Mouse (Mus musculus) midbrain, embryonic 10.5 days (tissue): Measurements from ENCODE around the gene Tmcc2. TPM values are rescaled to one million over a fixed set of nuclear protein-coding genes. Genes with fewer than 3 reads are reported as not detected.
A peak's percentile ranks its signal among the peaks of the same experiment; 100 is the strongest.

Experiments
- DNase-seq: peaks from one replicate; pipeline ENCODE4 v3.0.0-alpha.2; 2017; ENCODE audit warnings: low spot score
- H3K27ac ChIP-seq: fragments of 300-500 bp; sonication (generic); replicated peaks from 2 replicates; pipeline ENCODE4 v1.5.1; 2016; ENCODE audit warnings: mild to moderate bottlenecking
- H3K27me3 ChIP-seq: fragments of 300-500 bp; sonication (generic); 2 replicates; pipeline ENCODE4 v1.6.1; 2016; ENCODE audit warnings: low read depth, mild to moderate bottlenecking; ENCODE audit not compliant: poor library complexity, severe bottlenecking
- H3K36me3 ChIP-seq: fragments of 300-500 bp; sonication (generic); 2 replicates; pipeline ENCODE4 v1.6.1; 2016; ENCODE audit warnings: mild to moderate bottlenecking, moderate library complexity
- H3K4me1 ChIP-seq: fragments of 300-500 bp; sonication (generic); 2 replicates; pipeline ENCODE4 v1.6.1; 2016
- H3K4me3 ChIP-seq: fragments of 300-500 bp; sonication (generic); 2 replicates; pipeline ENCODE4 v1.5.1; 2016; ENCODE audit warnings: mild to moderate bottlenecking, moderate library complexity
- H3K9me3 ChIP-seq: fragments of 300-500 bp; sonication (generic); replicated peaks from 2 replicates; pipeline ENCODE4 v1.6.1; 2016; ENCODE audit warnings: mild to moderate bottlenecking
- WGBS: fragments of 180-500 bp; shearing (Covaris S2); methylation state at CpG from one replicate; pipeline ENCODE4 v1.1.7; 2016; 5-methylcytosine and 5-hydroxymethylcytosine counted together
- polyA plus RNA-seq: library from polyadenylated mRNA; unstranded; fragments of >200 nt; fragmentation: Nextera tagmentation; extraction: Ambion mirVana; gene quantifications from 2 replicates; pipeline ENCODE4 v1.2.1, GENCODE M21; 2016

Gene Tmcc2
- polyA plus RNA-seq, 1 experiment from 2014 or later, result 9.6 TPM

- peaks cover 78% of the 10 kb centered on the region for H3K4me1 ChIP-seq
- H3K27ac ChIP-seq, result peak overlapping the region; percentile 9
- peak overlapping the region; percentile 85 for H3K4me3 ChIP-seq
Measured at GRCm38 (mm10) chr1:132387943-132388342, 3.1 kb downstream of the Tmcc2 start.

GRCm38 (mm10) chr1:132386266-132386665 is 4.8 kb downstream of the Tmcc2 start:
- DNase-seq, result no peak
- 86% methylated on average over 4 of the region's 4 CpGs for WGBS
- Histone ChIP-seq H3K27ac (no peak overlapping the region), H3K36me3 (peaks cover 17% of the 10 kb centered on the region), H3K4me1 (peaks cover 75% of the 10 kb centered on the region), H3K9me3 (no peaks in the 10 kb centered on the region), H3K4me3 (no peak overlapping the region), H3K27me3 (no peaks in the 10 kb centered on the region)

More at GRCm38 (mm10) chr1:132387943-132388342, 3.1 kb downstream of the Tmcc2 start:
- no peak for DNase-seq
- Histone ChIP-seq H3K27me3 (0 out of 2 replicates have a peak, but pooled peaks cover 5% of the 10 kb centered on the region), H3K36me3 (peaks cover 8% of the 10 kb centered on the region), H3K9me3 (no peaks in the 10 kb centered on the region)
- 45% methylated on average over 4 of the region's 4 CpGs for WGBS

- WGBS, result 91% methylated on average over 4 of the region's 4 CpGs
- Histone ChIP-seq H3K27me3 (no peaks in the 10 kb centered on the region), H3K36me3 (peaks cover 22% of the 10 kb centered on the region), H3K27ac (no peak overlapping the region; the same call in 1 of the 2 replicates), H3K4me3 (no peak overlapping the region), H3K9me3 (no peaks in the 10 kb centered on the region), H3K4me1 (peaks cover 71% of the 10 kb centered on the region)
- DNase-seq, result no peak
Measured at GRCm38 (mm10) chr1:132385711-132386110, 5.4 kb downstream of the Tmcc2 start.

- H3K27ac ChIP-seq, result peak overlapping the region; percentile 50
- H3K36me3 ChIP-seq, result peaks cover 27% of the 10 kb centered on the region
- H3K9me3 ChIP-seq, result no peaks in the 10 kb centered on the region
- no peaks in the 10 kb centered on the region for H3K27me3 ChIP-seq
- 82% methylated on average over 14 of the region's 14 CpGs for WGBS
- H3K4me3 ChIP-seq, result no peak overlapping the region
- no peak for DNase-seq
- H3K4me1 ChIP-seq, result peaks cover 70% of the 10 kb centered on the region
Measured at GRCm38 (mm10) chr1:132385266-132385665, 5.8 kb downstream of the Tmcc2 start.

- Histone ChIP-seq H3K9me3 (no peaks in the 10 kb centered on the region), H3K27me3 (no peaks in the 10 kb centered on the region), H3K4me1 (peaks cover 58% of the 10 kb centered on the region), H3K27ac (no peak overlapping the region; the same call in 1 of the 2 replicates), H3K36me3 (peaks cover 38% of the 10 kb centered on the region), H3K4me3 (no peak overlapping the region)
- DNase-seq, result no peak
- WGBS, result 88% methylated on average over 8 of the region's 8 CpGs
Measured at GRCm38 (mm10) chr1:132384001-132384554, 7.0 kb downstream of the Tmcc2 start.

GRCm38 (mm10) chr1:132381929-132382328 is 9.2 kb downstream of the Tmcc2 start:
- 86% methylated on average over 10 of the region's 10 CpGs for whole genome bisulfite sequencing
- no peak overlapping the region; the same call in 1 of the 2 replicates for H3K27ac ChIP-seq
- H3K4me3 ChIP-seq, result no peak overlapping the region
- no peak for DNase-seq
- peaks cover 46% of the 10 kb centered on the region for H3K4me1 ChIP-seq
- H3K27me3 ChIP-seq, result no peaks in the 10 kb centered on the region
- H3K36me3 ChIP-seq, result peaks cover 60% of the 10 kb centered on the region
- no peaks in the 10 kb centered on the region for H3K9me3 ChIP-seq

GRCm38 (mm10) chr1:132380550-132381100 is 10.5 kb downstream of the Tmcc2 start:
- H3K27me3 ChIP-seq, result no peaks in the 10 kb centered on the region
- H3K4me1 ChIP-seq, result peaks cover 45% of the 10 kb centered on the region
- H3K36me3 ChIP-seq, result peaks cover 72% of the 10 kb centered on the region
- no peak for DNase-seq
- H3K27ac ChIP-seq, result peak overlapping the region; percentile 4; the same call in 1 of the 2 replicates
- H3K9me3 ChIP-seq, result no peaks in the 10 kb centered on the region
- WGBS, result 85% methylated on average over 27 of the region's 27 CpGs
- H3K4me3 ChIP-seq, result no peak overlapping the region

- Histone ChIP-seq H3K36me3 (peaks cover 92% of the 10 kb centered on the region), H3K9me3 (no peaks in the 10 kb centered on the region), H3K4me1 (peaks cover 56% of the 10 kb centered on the region), H3K27me3 (no peaks in the 10 kb centered on the region), H3K4me3 (no peak overlapping the region), H3K27ac (no peak overlapping the region)
- DNase-seq, result no peak
- 86% methylated on average over 3 of the region's 3 CpGs for WGBS
Measured at GRCm38 (mm10) chr1:132377811-132378210, 13.3 kb downstream of the Tmcc2 start.

GRCm38 (mm10) chr1:132377055-132377365 is 14.1 kb downstream of the Tmcc2 start:
- Histone ChIP-seq H3K27ac (0 out of 2 replicates have a peak overlapping the region, but pooled peaks have one; percentile 42), H3K9me3 (no peaks in the 10 kb centered on the region), H3K4me3 (no peak overlapping the region), H3K27me3 (no peaks in the 10 kb centered on the region), H3K36me3 (peaks cover 99% of the 10 kb centered on the region), H3K4me1 (peaks cover 63% of the 10 kb centered on the region)
- 74% methylated on average over 7 of the region's 7 CpGs for WGBS
- DNase-seq, result no peak

GRCm38 (mm10) chr1:132376211-132377054 is 14.6 kb downstream of the Tmcc2 start:
- H3K27ac ChIP-seq, result 0 out of 2 replicates have a peak overlapping the region, but pooled peaks have one; percentile 42
- no peak overlapping the region for H3K4me3 ChIP-seq
- no peaks in the 10 kb centered on the region for H3K27me3 ChIP-seq
- WGBS, result 84% methylated on average over 8 of the region's 8 CpGs
- DNase-seq, result no peak
- peaks cover 65% of the 10 kb centered on the region for H3K4me1 ChIP-seq
- H3K36me3 ChIP-seq, result peaks cover 96% of the 10 kb centered on the region
- H3K9me3 ChIP-seq, result no peaks in the 10 kb centered on the region

GRCm38 (mm10) chr1:132375256-132375655 is 15.8 kb downstream of the Tmcc2 start:
- H3K27ac ChIP-seq, result peak overlapping the region; percentile 69
- H3K36me3 ChIP-seq, result peaks cover 96% of the 10 kb centered on the region
- peaks cover 69% of the 10 kb centered on the region for H3K4me1 ChIP-seq
- H3K27me3 ChIP-seq, result no peaks in the 10 kb centered on the region
- H3K4me3 ChIP-seq, result no peak overlapping the region
- 72% methylated on average over 4 of the region's 4 CpGs for WGBS
- H3K9me3 ChIP-seq, result no peaks in the 10 kb centered on the region
- DNase-seq, result no peak

GRCm38 (mm10) chr1:132374873-132375244 is 16.2 kb downstream of the Tmcc2 start:
- DNase-seq, result no peak
- Histone ChIP-seq H3K4me1 (peaks cover 69% of the 10 kb centered on the region), H3K9me3 (no peaks in the 10 kb centered on the region), H3K27ac (peak overlapping the region; percentile 69), H3K4me3 (no peak overlapping the region), H3K36me3 (peaks cover 96% of the 10 kb centered on the region), H3K27me3 (no peaks in the 10 kb centered on the region)
- 77% methylated on average over 3 of the region's 3 CpGs for WGBS
